Mouse (Mus musculus) lung, postnatal 0 days (tissue): ENCODE results near the gene Zp3r. TPM values are rescaled to one million over a fixed set of nuclear protein-coding genes. Genes with fewer than 3 reads are reported as not detected.

ENCODE experiments used
- ATAC-seq: fragments of 200-750 bp; cut with Nextera tagmentation; 2 replicates; pipeline ENCODE4 v1.8.0; 2017; ENCODE audit warnings: moderate library complexity
- DNase-seq: peaks from one replicate; pipeline ENCODE4 v3.0.0-alpha.2; 2016; ENCODE audit warnings: low spot score
- H3K27ac ChIP-seq: fragments of 300-500 bp; sonication (generic); 2 replicates; pipeline ENCODE4 v1.5.1; 2014; ENCODE audit warnings: antibody characterized with exemption, mild to moderate bottlenecking, low read length, mixed read lengths
- H3K27me3 ChIP-seq: fragments of 300-500 bp; sonication (generic); replicated peaks from 2 replicates; pipeline ENCODE4 v1.6.1; 2014; ENCODE audit warnings: low read length, mixed read lengths; ENCODE audit not compliant: insufficient read depth
- H3K36me3 ChIP-seq: fragments of 300-500 bp; sonication (generic); 2 replicates; pipeline ENCODE4 v1.6.1; 2014; ENCODE audit warnings: low read length, mixed read lengths; ENCODE audit not compliant: insufficient read depth
- H3K4me1 ChIP-seq: fragments of 300-500 bp; sonication (generic); 2 replicates; pipeline ENCODE4 v1.6.1; 2014; ENCODE audit warnings: antibody characterized with exemption, low read depth, low read length, mixed read lengths; ENCODE audit not compliant: insufficient read depth
- H3K4me2 ChIP-seq: fragments of 300-500 bp; sonication (generic); replicated peaks from 2 replicates; pipeline ENCODE4 v1.6.1; 2014; ENCODE audit warnings: low read depth, mild to moderate bottlenecking, low read length, moderate library complexity, mixed read lengths
- H3K4me3 ChIP-seq: fragments of 300-500 bp; sonication (generic); 2 replicates; pipeline ENCODE4 v1.5.1; 2014; ENCODE audit warnings: low read depth, low read length
- H3K9ac ChIP-seq: fragments of 300-500 bp; sonication (generic); replicated peaks from 2 replicates; pipeline ENCODE4 v1.6.1; 2014; ENCODE audit warnings: low read depth, mild to moderate bottlenecking
- H3K9me3 ChIP-seq: fragments of 300-500 bp; sonication (generic); 2 replicates; pipeline ENCODE4 v1.6.1; 2016; ENCODE audit warnings: low read length, mixed read lengths
- CTCF ChIP-seq: IDR thresholded peaks from 2 replicates; pipeline ENCODE4 v1.5.1; 2016; ENCODE audit warnings: antibody characterized with exemption, mild to moderate bottlenecking
- EP300 ChIP-seq: IDR thresholded peaks from 2 replicates; pipeline ENCODE4 v1.6.1; 2016; ENCODE audit warnings: antibody characterized with exemption, mild to moderate bottlenecking, control low read depth
- WGBS: fragments of 180-500 bp; shearing (Covaris S2); extraction: QIAGEN DNeasy Blood & Tissue Kit; methylation state at CpG from one replicate; pipeline ENCODE4 v1.1.7; 2014; 5-methylcytosine and 5-hydroxymethylcytosine counted together
- polyA plus RNA-seq: library from polyadenylated mRNA; unstranded; fragments of >200 nt; fragmentation: Nextera tagmentation; extraction: Ambion mirVana; gene quantifications from 2 replicates; pipeline ENCODE4 v1.2.1, GENCODE M21; 2015

The Zp3r gene
- polyA plus RNA-seq, 1 experiment from 2014 or later = not detected

DNA sequence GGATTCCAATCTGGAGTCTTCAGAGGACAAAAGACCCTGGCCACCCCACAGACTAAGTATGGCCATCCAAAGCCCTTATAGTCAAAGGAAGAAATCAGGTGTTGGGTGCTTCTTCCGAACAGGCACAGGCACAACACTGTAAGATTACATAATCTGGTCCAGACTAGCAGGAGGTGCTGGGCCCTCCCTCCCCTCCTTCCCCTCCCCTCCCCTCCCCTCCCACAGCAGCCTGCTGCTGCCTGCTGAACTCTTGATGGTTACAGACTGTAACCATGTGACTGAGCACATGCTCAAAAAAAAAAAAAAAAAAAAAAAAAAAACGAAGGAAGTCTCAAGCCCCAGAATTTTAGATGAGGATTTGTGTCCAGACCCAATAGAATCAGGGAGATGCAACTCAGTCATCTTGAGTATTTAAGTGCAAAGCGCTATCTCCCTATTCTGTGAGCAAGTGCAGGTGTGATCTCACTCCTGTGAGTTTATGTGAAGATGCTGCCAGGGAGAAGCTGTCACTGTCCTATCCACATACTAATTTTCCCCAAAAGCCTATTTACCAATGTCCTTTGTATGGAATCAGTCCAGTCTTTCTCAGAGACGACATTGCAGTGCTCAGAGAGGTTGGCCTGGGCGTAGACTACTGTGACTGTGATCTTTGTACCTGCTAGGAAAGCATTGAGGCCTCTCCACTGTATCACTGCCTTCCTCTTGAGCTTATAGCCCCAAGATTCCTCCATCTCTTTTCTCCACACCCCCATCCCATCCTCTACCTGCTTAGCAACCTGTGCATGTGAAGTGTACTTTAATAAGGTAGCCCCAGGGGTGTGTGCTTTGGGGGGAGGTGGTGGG is 77.8 kb downstream of the Zp3r start:
- H3K27me3 ChIP-seq = no peaks in the 10 kb centered on the region
- no peak overlapping the region for H3K27ac ChIP-seq
- DNase-seq (no peak), ATAC-seq (0 out of 2 replicates have a peak, but pooled peaks have one; percentile 17)
- WGBS = 56% methylated on average over 5 of the region's 5 CpGs
- no peak overlapping the region for H3K4me3 ChIP-seq
- TF ChIP-seq CTCF (no peak), EP300 (no peak)
- H3K4me2 ChIP-seq = no peak overlapping the region
- H3K36me3 ChIP-seq = no peaks in the 10 kb centered on the region
- no peaks in the 10 kb centered on the region for H3K9me3 ChIP-seq
- no peaks in the 10 kb centered on the region for H3K4me1 ChIP-seq
- H3K9ac ChIP-seq = no peak overlapping the region

DNA sequence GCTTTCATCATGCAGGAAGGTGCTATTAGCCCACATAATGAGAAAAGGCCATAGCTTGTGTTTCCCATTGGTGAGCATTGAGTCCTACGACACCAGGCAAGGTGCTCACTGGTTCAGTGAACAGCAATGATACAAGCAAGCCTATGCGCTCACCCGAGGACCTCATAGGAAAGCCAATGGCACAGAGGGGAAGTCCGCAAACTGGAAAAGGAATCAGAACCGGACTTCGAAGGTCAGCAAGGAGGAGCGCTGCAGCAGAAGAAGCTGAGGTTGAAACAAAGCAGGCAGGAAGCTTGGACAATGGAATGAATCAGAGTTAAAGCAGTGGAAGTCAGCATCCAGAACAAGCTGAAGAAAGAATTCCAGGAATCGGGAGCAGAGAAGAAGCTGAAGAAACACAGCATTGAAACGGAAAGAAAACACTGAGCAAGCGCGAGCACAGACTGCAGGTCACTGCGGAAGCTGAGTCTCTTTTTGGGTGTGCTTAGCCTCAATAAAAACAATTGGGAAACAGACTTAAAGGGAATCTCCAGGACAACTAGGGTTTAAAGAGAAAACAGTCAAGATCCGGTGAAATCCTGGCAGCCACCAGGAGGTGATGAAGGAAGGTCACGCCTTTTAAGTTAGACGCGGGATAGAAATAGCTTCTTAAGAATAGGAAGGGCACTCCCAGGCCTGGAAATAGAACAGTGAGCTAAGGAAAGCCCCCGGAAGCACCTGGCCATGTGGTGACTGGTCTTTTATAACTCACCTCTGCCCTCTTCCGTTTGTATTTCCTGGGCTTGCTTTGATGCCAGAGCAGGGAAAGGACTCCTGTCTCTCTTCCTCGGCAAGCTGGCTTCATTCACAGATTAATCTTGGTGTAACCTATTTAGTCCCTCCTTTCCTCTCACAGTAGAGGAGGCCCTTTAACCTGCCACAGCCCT is 78.9 kb downstream of the Zp3r start:
- H3K4me3 ChIP-seq = no peak overlapping the region
- H3K27ac ChIP-seq = no peak overlapping the region
- H3K27me3 ChIP-seq = no peaks in the 10 kb centered on the region
- H3K9me3 ChIP-seq = no peaks in the 10 kb centered on the region
- TF ChIP-seq EP300 (peak; percentile 34; the same call in 1 of the 2 replicates), CTCF (no peak)
- peak; percentile 26 for DNase-seq
- 41% methylated on average over 19 of the region's 19 CpGs for WGBS
- no peaks in the 10 kb centered on the region for H3K4me1 ChIP-seq
- H3K36me3 ChIP-seq = no peaks in the 10 kb centered on the region
- no peak overlapping the region for H3K9ac ChIP-seq
- ATAC-seq = peak; percentile 80
- H3K4me2 ChIP-seq = peak overlapping the region; percentile 29; the same call in 1 of the 2 replicates

DNA sequence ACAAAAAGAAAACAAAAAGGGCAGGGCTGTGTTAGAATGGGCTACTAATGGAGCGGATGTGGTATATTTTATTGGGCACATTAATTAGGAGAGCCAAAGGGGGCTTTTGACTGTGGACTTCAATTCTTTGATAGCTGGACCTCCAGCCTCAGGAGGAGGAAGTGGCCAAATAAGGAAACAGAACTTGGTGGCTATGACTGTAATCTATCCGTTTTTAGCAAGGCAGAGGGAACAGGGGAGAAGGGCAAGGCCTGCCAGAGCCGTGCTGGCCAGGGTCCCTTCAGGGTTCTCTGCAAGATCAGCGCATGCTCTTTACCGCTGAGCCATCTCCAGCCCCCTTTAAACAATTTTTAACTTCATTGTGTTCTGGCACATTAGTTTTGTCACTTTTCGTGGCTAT is 79.7 kb downstream of the Zp3r start:
- H3K27ac ChIP-seq = no peak overlapping the region
- TF ChIP-seq EP300 (no peak), CTCF (no peak)

DNA sequence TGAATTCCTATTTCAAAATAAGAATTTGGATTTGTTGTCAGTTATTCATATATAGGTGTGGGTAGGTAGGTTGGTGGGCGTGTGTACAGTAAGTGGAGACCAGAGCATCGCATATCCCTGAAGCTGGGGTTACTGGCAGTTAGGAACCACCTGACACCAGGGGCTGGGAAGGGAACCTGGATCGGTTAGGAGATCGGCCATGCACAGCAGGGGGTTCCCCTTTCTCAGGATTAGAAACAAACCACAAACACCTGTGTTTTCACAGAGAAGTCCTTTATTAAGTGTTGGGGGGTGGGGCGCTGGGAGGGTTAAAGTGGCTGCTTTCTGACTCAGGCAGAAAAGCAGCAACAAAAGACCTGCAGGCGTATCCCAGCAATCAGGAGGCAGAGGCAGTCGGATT is 80.3 kb downstream of the Zp3r start:
- no peak for ATAC-seq
- Histone ChIP-seq H3K4me3 (no peak overlapping the region), H3K36me3 (no peaks in the 10 kb centered on the region), H3K27me3 (no peaks in the 10 kb centered on the region), H3K4me1 (no peaks in the 10 kb centered on the region), H3K9me3 (no peaks in the 10 kb centered on the region), H3K9ac (no peak overlapping the region), H3K27ac (no peak overlapping the region), H3K4me2 (no peak overlapping the region)
- DNase-seq = no peak
- TF ChIP-seq EP300 (no peak), CTCF (no peak)
- WGBS = 67% methylated on average over 7 of the region's 7 CpGs

More for the DNA sequence above, 79.7 kb downstream of the Zp3r start:
- no peaks in the 10 kb centered on the region for H3K9me3 ChIP-seq
- H3K4me1 ChIP-seq = no peaks in the 10 kb centered on the region
- H3K9ac ChIP-seq = no peak overlapping the region
- no peaks in the 10 kb centered on the region for H3K27me3 ChIP-seq
- H3K4me2 ChIP-seq = no peak overlapping the region
- no peak overlapping the region for H3K4me3 ChIP-seq
- no peak for DNase-seq
- 69% methylated on average over 6 of the region's 6 CpGs for WGBS
- no peaks in the 10 kb centered on the region for H3K36me3 ChIP-seq
- no peak for ATAC-seq

DNA sequence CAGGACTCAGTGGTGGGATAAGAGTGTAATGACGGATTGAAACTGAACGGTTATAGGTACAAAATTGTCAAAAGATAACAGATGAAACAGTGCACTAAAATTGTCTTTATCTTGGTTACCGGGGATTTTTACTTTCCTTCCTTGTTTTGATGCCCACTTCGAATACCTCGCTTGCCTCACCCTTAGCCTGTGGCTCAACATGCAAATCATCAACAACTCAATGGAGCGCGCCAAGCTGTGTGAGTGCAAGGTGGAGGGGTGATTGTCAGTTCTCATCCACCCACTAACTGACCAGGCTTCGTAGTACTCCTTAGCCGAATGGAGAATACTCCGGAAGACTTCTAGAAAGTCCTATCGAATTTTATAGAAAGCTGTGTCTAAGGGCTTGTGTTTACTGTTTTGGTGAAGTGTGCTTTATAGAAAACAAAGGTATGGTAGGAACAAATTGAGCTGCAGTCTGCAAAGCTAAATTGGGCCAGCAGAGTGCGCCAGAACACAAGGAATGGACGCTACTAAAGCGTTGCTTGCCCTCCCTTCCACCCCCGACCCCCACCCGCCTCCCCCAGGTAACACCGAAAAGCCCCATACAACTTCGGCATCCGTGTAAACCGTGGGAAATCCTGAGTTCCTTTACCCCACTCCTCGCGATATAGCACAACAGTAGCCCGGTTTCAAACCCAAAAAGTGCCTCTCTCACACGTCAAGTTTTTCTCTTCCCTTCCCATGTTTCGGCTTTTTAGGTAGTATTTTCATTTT is 81.6 kb downstream of the Zp3r start:
- DNase-seq (peak; percentile 38), ATAC-seq (no peak)
- peak overlapping the region; percentile 29; the same call in 1 of the 2 replicates for H3K9ac ChIP-seq
- H3K36me3 ChIP-seq = no peaks in the 10 kb centered on the region
- H3K27ac ChIP-seq = no peak overlapping the region
- 22% methylated on average over 25 of the region's 25 CpGs for WGBS
- no peaks in the 10 kb centered on the region for H3K27me3 ChIP-seq
- H3K4me1 ChIP-seq = no peaks in the 10 kb centered on the region
- H3K9me3 ChIP-seq = no peaks in the 10 kb centered on the region
- TF ChIP-seq EP300 (no peak), CTCF (peak; percentile 75)
- H3K4me3 ChIP-seq = peak overlapping the region; percentile 29
- peak overlapping the region; percentile 52 for H3K4me2 ChIP-seq

Other genes with a start within 250 kb of the Zp3r start
- 0.98 and 1.5 TPM in 2 replicates for gene Cd55b, start 206.6 kb downstream of the Zp3r start, polyA plus RNA-seq
- 50.9 and 57.7 TPM in 2 replicates for gene Cd55, start 166.9 kb downstream of the Zp3r start, polyA plus RNA-seq
- 0.06 and 0.08 TPM in 2 replicates for gene C4bp, start 32.0 kb upstream of the Zp3r start, polyA plus RNA-seq
- gene Gm29427, start 86.2 kb upstream of the Zp3r start, polyA plus RNA-seq = not detected in 2 replicates
- 15.0 and 17.1 TPM in 2 replicates for gene Yod1, start 87.7 kb upstream of the Zp3r start, polyA plus RNA-seq
- gene Pfkfb2, start 99.6 kb upstream of the Zp3r start, polyA plus RNA-seq = 12.8 and 13.5 TPM in 2 replicates
- 53.1 and 60.9 TPM in 2 replicates for gene AA986860, start 102.4 kb upstream of the Zp3r start, polyA plus RNA-seq
- 0.06 and 0.27 TPM in 2 replicates for gene Fcamr, start 171.3 kb upstream of the Zp3r start, polyA plus RNA-seq
- gene Pigr, start 197.1 kb upstream of the Zp3r start, polyA plus RNA-seq = 0.08 and 0.26 TPM in 2 replicates
- 0.37 and 0.82 TPM in 2 replicates for gene Fcmr, start 236.0 kb upstream of the Zp3r start, polyA plus RNA-seq